In the genomic region with DNA sequence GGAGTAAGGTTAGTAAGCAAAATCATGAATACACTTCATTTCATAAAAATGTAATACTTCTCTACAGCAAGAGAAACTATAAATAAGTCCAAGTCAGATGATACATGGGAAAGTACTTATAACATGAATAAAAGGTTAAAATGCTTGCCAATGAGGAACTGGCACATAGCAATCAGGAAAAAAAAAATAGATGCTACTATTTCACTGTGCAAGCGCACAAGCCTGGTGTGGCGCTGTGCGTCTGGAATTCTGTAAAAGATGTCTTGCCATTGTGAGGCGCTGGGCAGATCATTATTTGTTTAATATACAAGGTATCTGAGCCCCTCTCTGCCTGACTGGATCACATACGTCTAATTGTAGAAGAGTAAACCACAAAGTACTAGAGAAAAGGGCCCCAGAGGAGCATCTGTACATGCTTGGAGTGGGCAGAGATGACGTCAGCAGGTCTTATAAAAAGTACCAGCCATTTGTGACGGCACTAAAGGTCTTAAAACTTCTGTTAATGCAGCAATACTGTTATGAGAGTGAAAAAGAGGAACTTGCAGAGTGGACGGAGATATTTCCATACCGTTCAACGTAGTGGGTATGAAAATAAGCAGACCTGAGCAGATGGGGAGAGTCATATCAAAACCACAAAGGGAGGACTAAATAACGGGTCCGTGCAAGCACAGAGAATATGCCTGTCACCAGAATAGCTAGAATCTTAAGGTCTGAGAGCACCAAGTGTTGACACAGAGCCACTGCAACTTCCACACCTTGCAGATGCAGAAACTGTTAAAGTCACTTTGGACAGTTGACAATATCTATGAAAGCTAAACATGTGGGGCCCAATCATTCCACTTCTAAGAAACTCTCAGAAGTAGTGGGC, we compare ENCODE assay signal across 11 mouse cellular contexts. TPM values are rescaled to one million over a fixed set of nuclear protein-coding genes. Genes with fewer than 3 reads are reported as not detected.
DNase-seq lines count a peak whose midpoint lies in the region; ATAC-seq lines count a peak whose summit lies in the region.
"Had no signal": no experiment of that assay in that cellular context is flagged by ENCODE, and none has a peak within 500 bp of the region (broad histone marks: within the 10 kb centered on the region; RNA-seq: fewer than 3 reads in every experiment).

No protein-coding gene starts in this region.

- peak; percentile 42 for DNase-seq in spleen, adult 12 weeks (ENCODE audit: low spot score)
- DNase-seq in spleen, postnatal 14 days (ENCODE audit: low spot score in 2 of 2), result no peak
- DNase-seq in MEL-GATA-1-ER (ENCODE audit: extremely low read depth, low read depth), result peak; percentile 94
- DNase-seq in spleen, postnatal 36 days (ENCODE audit: low spot score in 2 of 2), result peak; percentile 86 to 88
- no peak for DNase-seq in layer of hippocampus, adult 9-10 months (ENCODE audit: low spot score)
- DNase-seq in urinary bladder, postnatal 36 days (ENCODE audit: low spot score in 2 of 2), result no peak
- DNase-seq: adrenal gland, postnatal 25 days; cerebellum, adult 11-12 months; kidney, postnatal 10 days had no signal

- ATAC-seq in inflammation-experienced regulatory T-cells, adult 6 months, result peak; percentile 59
- ATAC-seq: Patski had no signal

RNA-seq across cellular contexts. Expression of gene Fbxo11, which starts 48.2 kb away (rescaled TPM):
- 10 to 100 TPM; 15.8 to 26.4 (median 17.9) TPM for polyA plus RNA-seq in inflammation-experienced regulatory T-cells, adult 6 months (2017; shearing (Covaris generic))

Comparison
In these comparisons a context has a peak if more than half of its experiments do, and no peak if none do; other contexts are left out.
1. DNase-seq: peak in spleen, adult 12 weeks (single experiment), MEL-GATA-1-ER (single experiment) and spleen, postnatal 36 days (2 of 2); none in spleen, postnatal 14 days (0 of 2), layer of hippocampus, adult 9-10 months (single experiment) and urinary bladder, postnatal 36 days (0 of 2).